Mouse (Mus musculus) MEL (cell line): ENCODE measurements at regions not wholly inside any gene's neighbourhood (a gene's known extent, or its start where the extent isn't known, plus 50 kb on each side); places are given as distances from the start of the nearest gene placed in this dataset.
"Not testable (repeated sequence)": the region's sequence is repeated elsewhere in the genome, so short reads cannot be mapped to it uniquely, and the experiment has no call there.

ENCODE experiments used
- CHD2 ChIP-seq: IDR thresholded peaks from 2 replicates; pipeline ENCODE4 v1.6.1; 2011; ENCODE audit warnings: low read length, improper control_type of control experiment
- CTCF ChIP-seq, 3 experiments: IDR thresholded peaks in 2 of 3; conservative IDR thresholded peaks in 1 of 3; 2 replicates each; pipeline ENCODE4 v1.5.1; 2011 to 2012; ENCODE audit warnings: low read length in 3 of 3, low read depth in 2 of 3, mild to moderate bottlenecking in 2 of 3, improper control_type of control experiment in 1 of 3, inconsistent platforms in 1 of 3, mixed read lengths in 1 of 3, moderate library complexity in 1 of 3; ENCODE audit not compliant: control insufficient read depth in 1 of 3, insufficient read depth in 1 of 3, poor library complexity in 1 of 3, severe bottlenecking in 1 of 3
- EP300 ChIP-seq, 2 experiments: IDR thresholded peaks; 2 replicates each; pipeline ENCODE4 v1.6.1; 2011; ENCODE audit warnings: improper control_type of control experiment in 2 of 2, low read length in 2 of 2, low read depth in 1 of 2, mild to moderate bottlenecking in 1 of 2
- KAT2A ChIP-seq: conservative IDR thresholded peaks from 2 replicates; pipeline ENCODE4 v1.6.1; 2012; ENCODE audit warnings: low read depth, low read length, improper control_type of control experiment, inconsistent platforms
- MYC ChIP-seq: IDR thresholded peaks from 2 replicates; pipeline ENCODE4 v1.6.1; 2011; ENCODE audit warnings: low read depth, mild to moderate bottlenecking, low read length, improper control_type of control experiment, moderate library complexity
- POLR2A ChIP-seq, 2 experiments: IDR thresholded peaks; 2 replicates each; pipeline ENCODE4 v1.6.1; 2011 to 2012; ENCODE audit warnings: low read length in 2 of 2, mild to moderate bottlenecking in 2 of 2, control low read depth in 1 of 2, improper control_type of control experiment in 1 of 2, low read depth in 1 of 2, moderate library complexity in 1 of 2; ENCODE audit not compliant: control insufficient read depth in 1 of 2, insufficient read depth in 1 of 2, poor library complexity in 1 of 2
- TCF12 ChIP-seq: IDR thresholded peaks from 2 replicates; pipeline ENCODE4 v1.6.1; 2014; ENCODE audit warnings: low read depth, mild to moderate bottlenecking, inconsistent platforms, low read length, improper control_type of control experiment, moderate library complexity
- ZMIZ1 ChIP-seq: IDR thresholded peaks from 2 replicates; pipeline ENCODE4 v1.6.1; 2012; ENCODE audit warnings: low read depth, mild to moderate bottlenecking, inconsistent platforms, low read length, improper control_type of control experiment, moderate library complexity

GRCm38 (mm10) chr3:149052295-149052902, 62.0 kb upstream of the Adgrl2 start:
- not testable (repeated sequence) for TF ChIP-seq POLR2A (IDR thresholded peaks at IDR 0.05; ENCODE audit: control insufficient read depth in 1 of 2, insufficient read depth in 1 of 2, low read depth in 1 of 2, low read length in 2 of 2, poor library complexity in 1 of 2); MYC; CTCF (IDR thresholded peaks at IDR 0.05 in 2 of 3, conservative IDR thresholded peaks at IDR 0.05 in 1 of 3; ENCODE audit: control insufficient read depth in 1 of 3, insufficient read depth in 1 of 3, low read depth in 2 of 3, low read length in 3 of 3, poor library complexity in 1 of 3, severe bottlenecking in 1 of 3); KAT2A; EP300 (IDR thresholded peaks at IDR 0.05; ENCODE audit: low read depth in 1 of 2, low read length in 2 of 2); CHD2; ZMIZ1; TCF12
